Mouse (Mus musculus) limb, embryonic 13.5 days (tissue): ENCODE data around the gene C130060K24Rik. TPM values are rescaled to one million over a fixed set of nuclear protein-coding genes. Genes with fewer than 3 reads are reported as not detected.

Experiments used
- ATAC-seq: fragments of 200-750 bp; cut with Nextera tagmentation; 2 replicates; pipeline ENCODE4 v1.8.0; 2017; ENCODE audit warnings: low read depth, moderate number of reproducible peaks, moderate TSS enrichment; ENCODE audit not compliant: low FRiP score
- H3K27ac ChIP-seq: fragments of 300-500 bp; sonication (generic); 2 replicates; pipeline ENCODE4 v1.5.1; 2015; ENCODE audit warnings: inconsistent platforms, mild to moderate bottlenecking, moderate library complexity
- H3K27me3 ChIP-seq: fragments of 300-500 bp; sonication (generic); 2 replicates; pipeline ENCODE4 v1.6.1; 2015; ENCODE audit warnings: mild to moderate bottlenecking, inconsistent platforms
- H3K36me3 ChIP-seq: fragments of 300-500 bp; sonication (generic); 2 replicates; pipeline ENCODE4 v1.6.1; 2015; ENCODE audit warnings: inconsistent platforms, mild to moderate bottlenecking, moderate library complexity
- H3K4me1 ChIP-seq: fragments of 300-500 bp; sonication (generic); 2 replicates; pipeline ENCODE4 v1.6.1; 2015; ENCODE audit warnings: inconsistent platforms
- H3K4me2 ChIP-seq: fragments of 300-500 bp; sonication (generic); replicated peaks from 2 replicates; pipeline ENCODE4 v1.6.1; 2015; ENCODE audit warnings: inconsistent platforms, mild to moderate bottlenecking, moderate library complexity
- H3K4me3 ChIP-seq: fragments of 300-500 bp; sonication (generic); 2 replicates; pipeline ENCODE4 v1.5.1; 2015; ENCODE audit warnings: moderate library complexity, mild to moderate bottlenecking, inconsistent platforms
- H3K9ac ChIP-seq: fragments of 300-500 bp; sonication (generic); 2 replicates; pipeline ENCODE4 v1.6.1; 2015; ENCODE audit warnings: mild to moderate bottlenecking, inconsistent platforms
- H3K9me3 ChIP-seq: fragments of 300-500 bp; sonication (generic); 2 replicates; pipeline ENCODE4 v1.6.1; 2016; ENCODE audit warnings: inconsistent platforms
- WGBS: fragments of 180-500 bp; shearing (Covaris S2); methylation state at CpG from one replicate; pipeline ENCODE4 v1.1.7; 2015; 5-methylcytosine and 5-hydroxymethylcytosine counted together
- polyA plus RNA-seq: library from polyadenylated mRNA; unstranded; fragments of >200 nt; fragmentation: Nextera tagmentation; extraction: Ambion mirVana; gene quantifications from 2 replicates; pipeline ENCODE4 v1.2.1, GENCODE M21; 2015

C130060K24Rik gene
- 0.36 and 0.63 TPM in 2 replicates for polyA plus RNA-seq

GRCm38 (mm10) chr6:65380918-65381772 lies at the start of gene C130060K24Rik:
TSS of gene C130060K24Rik (plus strand) at chr6:65381105.
- peak within 1 kb of the TSS; percentile 58 for H3K4me3 ChIP-seq
- peak; percentile 54; the same call in 1 of the 2 replicates for ATAC-seq
- H3K27ac ChIP-seq, result no peak within 1 kb of the TSS
- H3K9ac ChIP-seq, result peak within 1 kb of the TSS; percentile 65
- no peaks in the 10 kb centered on the region for H3K36me3 ChIP-seq
- WGBS, result under 1% methylated on average over 64 of the region's 64 CpGs
- H3K9me3 ChIP-seq, result no peaks in the 10 kb centered on the region
- H3K4me1 ChIP-seq, result no peaks in the 10 kb centered on the region
- peak within 1 kb of the TSS; percentile 95 for H3K4me2 ChIP-seq
- peaks cover 32% of the 10 kb centered on the region for H3K27me3 ChIP-seq

DNA sequence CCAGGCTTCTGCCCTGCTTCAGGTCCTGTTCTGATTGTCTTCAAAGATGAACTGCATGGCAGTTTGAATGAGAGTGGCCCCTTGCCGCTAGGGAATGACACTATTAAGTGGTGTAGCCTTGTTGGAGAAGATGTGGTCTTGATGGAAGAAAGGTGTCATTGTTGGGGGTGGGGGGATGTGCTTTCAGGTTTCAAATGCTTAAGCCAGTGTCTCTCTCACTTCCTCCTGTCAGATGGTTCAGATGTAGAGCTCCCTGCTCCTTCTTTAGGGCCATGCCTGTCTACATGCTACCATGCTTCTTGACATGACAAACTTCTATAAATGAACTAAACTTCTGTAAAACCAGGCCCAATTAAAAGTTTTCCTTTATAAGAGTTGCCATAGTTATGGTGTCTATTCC lies 46.7 kb upstream of the C130060K24Rik start:
- no peak overlapping the region for H3K27ac ChIP-seq
- no peaks in the 10 kb centered on the region for H3K36me3 ChIP-seq
- no peak overlapping the region for H3K4me3 ChIP-seq
- no peak for ATAC-seq
- no peaks in the 10 kb centered on the region for H3K9me3 ChIP-seq
- H3K4me1 ChIP-seq, result no peaks in the 10 kb centered on the region
- H3K9ac ChIP-seq, result no peak overlapping the region
- no peaks in the 10 kb centered on the region for H3K27me3 ChIP-seq
- WGBS, result 91% methylated on average over 1 of the region's 1 CpGs
- no peak overlapping the region for H3K4me2 ChIP-seq

DNA sequence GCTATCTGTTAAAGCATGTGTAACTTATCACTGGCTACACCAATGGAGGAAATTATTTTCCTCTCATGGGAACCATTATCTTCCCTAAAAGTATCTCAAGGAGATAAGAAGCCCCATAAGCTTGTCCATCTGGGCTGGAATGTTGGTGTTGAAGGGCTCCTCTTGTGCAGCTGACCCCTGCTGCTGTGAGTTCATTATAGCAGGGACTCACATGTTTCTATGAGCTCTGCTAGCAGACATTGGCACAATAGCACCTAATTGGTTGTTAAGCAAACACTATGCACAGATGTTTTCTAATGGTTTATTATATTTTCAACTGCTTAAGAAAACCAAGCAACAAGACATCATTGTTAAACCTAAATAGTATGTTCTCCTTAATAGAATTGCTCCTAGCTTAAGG lies 41.5 kb upstream of the C130060K24Rik start:
- Histone ChIP-seq H3K9me3 (no peaks in the 10 kb centered on the region), H3K27me3 (no peaks in the 10 kb centered on the region), H3K4me1 (no peaks in the 10 kb centered on the region), H3K4me2 (no peak overlapping the region), H3K4me3 (no peak overlapping the region), H3K27ac (no peak overlapping the region), H3K36me3 (no peaks in the 10 kb centered on the region), H3K9ac (no peak overlapping the region)
- ATAC-seq, result no peak

GRCm38 (mm10) chr6:65341360-65341759 lies 39.5 kb upstream of the C130060K24Rik start:
- Histone ChIP-seq H3K27ac (no peak overlapping the region), H3K4me1 (no peaks in the 10 kb centered on the region), H3K4me3 (no peak overlapping the region), H3K9ac (no peak overlapping the region), H3K36me3 (no peaks in the 10 kb centered on the region), H3K4me2 (no peak overlapping the region), H3K9me3 (no peaks in the 10 kb centered on the region), H3K27me3 (no peaks in the 10 kb centered on the region)
- no peak for ATAC-seq
- WGBS, result 74% methylated on average over 4 of the region's 4 CpGs

DNA sequence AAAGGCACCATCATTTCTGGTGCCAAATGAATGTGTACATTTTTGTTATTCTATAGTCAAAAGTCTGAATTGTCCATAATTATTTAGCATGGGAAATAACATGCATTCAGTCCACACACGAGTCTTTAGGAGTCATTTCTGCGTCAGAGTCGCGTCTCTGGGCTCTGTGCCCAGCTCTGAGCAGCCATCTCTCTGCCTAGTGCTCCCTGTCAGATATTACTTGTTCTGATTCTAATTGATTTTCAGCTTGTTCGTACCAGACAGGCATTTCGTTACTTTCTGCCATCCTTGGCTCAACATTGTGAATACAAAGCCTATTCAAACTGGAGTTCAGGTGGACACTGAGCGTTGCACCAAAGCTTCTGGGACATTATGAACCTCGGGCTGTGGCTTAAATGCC lies 33.2 kb upstream of the C130060K24Rik start:
- Histone ChIP-seq H3K4me2 (no peak overlapping the region), H3K27ac (no peak overlapping the region), H3K27me3 (no peaks in the 10 kb centered on the region), H3K9me3 (no peaks in the 10 kb centered on the region), H3K4me3 (no peak overlapping the region), H3K36me3 (no peaks in the 10 kb centered on the region), H3K9ac (no peak overlapping the region), H3K4me1 (no peaks in the 10 kb centered on the region)
- WGBS, result 79% methylated on average over 8 of the region's 8 CpGs
- ATAC-seq, result no peak

GRCm38 (mm10) chr6:65348255-65348654 lies 32.6 kb upstream of the C130060K24Rik start:
- H3K9me3 ChIP-seq, result no peaks in the 10 kb centered on the region
- 63% methylated on average over 5 of the region's 5 CpGs for WGBS
- no peak overlapping the region for H3K9ac ChIP-seq
- no peak for ATAC-seq
- H3K4me1 ChIP-seq, result no peaks in the 10 kb centered on the region
- no peaks in the 10 kb centered on the region for H3K27me3 ChIP-seq
- no peak overlapping the region for H3K4me3 ChIP-seq
- H3K4me2 ChIP-seq, result no peak overlapping the region
- no peak overlapping the region for H3K27ac ChIP-seq
- no peaks in the 10 kb centered on the region for H3K36me3 ChIP-seq

GRCm38 (mm10) chr6:65351622-65352021 lies 29.3 kb upstream of the C130060K24Rik start:
- no peak overlapping the region for H3K4me2 ChIP-seq
- H3K9ac ChIP-seq, result no peak overlapping the region
- WGBS, result 80% methylated on average over 4 of the region's 4 CpGs
- no peaks in the 10 kb centered on the region for H3K36me3 ChIP-seq
- no peaks in the 10 kb centered on the region for H3K27me3 ChIP-seq
- no peaks in the 10 kb centered on the region for H3K4me1 ChIP-seq
- no peak overlapping the region for H3K4me3 ChIP-seq
- ATAC-seq, result no peak
- H3K27ac ChIP-seq, result no peak overlapping the region
- no peaks in the 10 kb centered on the region for H3K9me3 ChIP-seq

DNA sequence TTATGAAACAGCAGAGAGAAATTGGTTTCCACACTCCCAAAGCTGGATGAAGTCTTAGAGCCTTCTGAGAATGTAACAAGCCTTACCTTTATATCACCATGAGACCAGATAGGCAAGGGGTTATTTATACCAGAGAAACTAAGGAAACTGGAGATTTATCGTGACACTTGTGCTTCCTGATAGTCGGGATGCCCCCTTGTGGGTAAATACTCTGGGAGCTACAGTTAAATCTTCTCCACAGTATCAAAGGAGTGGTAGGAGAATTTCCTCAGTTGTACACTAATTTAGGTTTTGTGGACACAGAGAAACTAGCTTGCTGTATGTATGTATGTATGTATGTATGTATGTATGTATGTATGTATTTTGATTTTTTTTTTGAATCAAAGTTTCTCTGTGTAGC lies 5.0 kb upstream of the C130060K24Rik start:
- ATAC-seq, result no peak
- Histone ChIP-seq H3K4me3 (no peak overlapping the region), H3K4me2 (no peak overlapping the region), H3K9me3 (no peaks in the 10 kb centered on the region), H3K9ac (no peak overlapping the region), H3K4me1 (no peaks in the 10 kb centered on the region), H3K27ac (no peak overlapping the region), H3K27me3 (peaks cover 14% of the 10 kb centered on the region), H3K36me3 (no peaks in the 10 kb centered on the region)
- WGBS, result 70% methylated on average over 2 of the region's 2 CpGs

DNA sequence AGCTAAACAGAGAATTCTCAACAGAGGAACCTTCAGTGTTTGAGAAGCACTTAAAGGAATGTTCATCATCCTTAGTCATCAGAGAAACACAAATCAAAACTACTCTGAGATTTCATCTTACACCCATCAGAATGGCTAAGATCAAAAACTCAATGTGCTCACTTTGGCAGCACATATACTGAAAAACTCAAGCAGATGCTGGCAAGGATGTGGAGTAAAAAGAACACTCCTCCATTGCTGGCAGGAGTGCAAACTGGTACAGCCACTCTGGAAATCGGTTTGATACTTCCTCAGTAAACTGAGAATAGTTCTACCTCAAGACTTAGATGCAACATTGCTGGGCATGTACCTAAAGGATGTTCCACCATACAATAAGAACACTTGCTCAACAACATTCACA lies 41.0 kb downstream of the C130060K24Rik start:
- no peak overlapping the region for H3K27ac ChIP-seq
- H3K4me3 ChIP-seq, result no peak overlapping the region
- no peaks in the 10 kb centered on the region for H3K36me3 ChIP-seq
- H3K9ac ChIP-seq, result no peak overlapping the region
- no peaks in the 10 kb centered on the region for H3K27me3 ChIP-seq
- ATAC-seq, result no peak
- no peak overlapping the region for H3K4me2 ChIP-seq
- no peaks in the 10 kb centered on the region for H3K4me1 ChIP-seq
- H3K9me3 ChIP-seq, result no peaks in the 10 kb centered on the region
- 76% methylated on average over 1 of the region's 1 CpGs for WGBS

GRCm38 (mm10) chr6:65427065-65427464 lies 46.2 kb downstream of the C130060K24Rik start:
- H3K9me3 ChIP-seq, result no peaks in the 10 kb centered on the region
- H3K9ac ChIP-seq, result no peak overlapping the region
- no peaks in the 10 kb centered on the region for H3K27me3 ChIP-seq
- no peak overlapping the region for H3K4me3 ChIP-seq
- ATAC-seq, result no peak
- no peaks in the 10 kb centered on the region for H3K36me3 ChIP-seq
- WGBS, result 80% methylated on average over 8 of the region's 8 CpGs
- H3K27ac ChIP-seq, result no peak overlapping the region
- no peaks in the 10 kb centered on the region for H3K4me1 ChIP-seq
- no peak overlapping the region for H3K4me2 ChIP-seq

DNA sequence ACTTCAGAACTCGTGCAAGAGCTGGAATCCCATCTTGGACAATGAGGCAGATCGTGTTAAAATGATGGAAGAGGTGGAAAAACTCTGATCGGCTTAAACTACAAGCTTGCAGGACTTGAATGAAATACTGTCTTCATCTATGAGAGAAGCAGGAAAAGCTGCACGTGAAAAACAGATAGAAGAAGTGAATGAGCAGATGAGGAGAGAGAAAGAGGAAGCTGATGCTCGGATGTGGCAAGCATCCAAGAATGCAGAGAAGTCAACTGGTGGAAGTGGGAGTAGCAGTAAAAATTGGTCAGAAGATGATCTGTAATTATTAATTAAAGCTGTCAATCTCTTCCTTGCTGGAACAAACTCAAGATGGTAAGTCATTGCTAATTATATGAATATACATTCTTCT lies 52.3 kb downstream of the C130060K24Rik start:
- no peak for ATAC-seq
- 80% methylated on average over 5 of the region's 5 CpGs for WGBS
- H3K9me3 ChIP-seq, result no peaks in the 10 kb centered on the region
- no peak overlapping the region for H3K4me3 ChIP-seq
- no peak overlapping the region for H3K9ac ChIP-seq
- H3K4me1 ChIP-seq, result no peaks in the 10 kb centered on the region
- H3K27me3 ChIP-seq, result no peaks in the 10 kb centered on the region
- H3K27ac ChIP-seq, result no peak overlapping the region
- H3K4me2 ChIP-seq, result no peak overlapping the region
- no peaks in the 10 kb centered on the region for H3K36me3 ChIP-seq

- 0 out of 2 replicates have a peak, but pooled peaks have one; percentile 57 for ATAC-seq
- Histone ChIP-seq H3K4me2 (no peak overlapping the region), H3K27me3 (no peaks in the 10 kb centered on the region)
These were observed 72.6 kb downstream of the C130060K24Rik start for GRCm38 (mm10) chr6:65453465-65453864.

GRCm38 (mm10) chr6:65465294-65465693 lies 84.4 kb downstream of the C130060K24Rik start:
- no peak overlapping the region for H3K27ac ChIP-seq
- H3K27me3 ChIP-seq, result no peaks in the 10 kb centered on the region
- WGBS, result 93% methylated on average over 1 of the region's 1 CpGs
- no peak for ATAC-seq
- H3K4me2 ChIP-seq, result no peak overlapping the region
- no peak overlapping the region for H3K9ac ChIP-seq
- no peaks in the 10 kb centered on the region for H3K36me3 ChIP-seq
- no peak overlapping the region for H3K4me3 ChIP-seq
- no peaks in the 10 kb centered on the region for H3K4me1 ChIP-seq
- no peaks in the 10 kb centered on the region for H3K9me3 ChIP-seq

More at GRCm38 (mm10) chr6:65453465-65453864, 72.6 kb downstream of the C130060K24Rik start:
- Histone ChIP-seq H3K9me3 (no peaks in the 10 kb centered on the region), H3K4me3 (no peak overlapping the region), H3K27ac (no peak overlapping the region), H3K9ac (no peak overlapping the region), H3K36me3 (no peaks in the 10 kb centered on the region), H3K4me1 (no peaks in the 10 kb centered on the region)
